Comparison of ENCODE assay signal across 22 mouse cellular contexts in genomic region chr4:129230926-129231325, GRCm38 (mm10). TPM values are rescaled to one million over a fixed set of nuclear protein-coding genes. Genes with fewer than 3 reads are reported as not detected.
DNase-seq lines count a peak whose midpoint lies in the region; ATAC-seq and TF ChIP-seq lines count a peak whose summit lies in the region.
"Had no signal": no experiment of that assay in that cellular context is flagged by ENCODE, and none has a peak within 500 bp of the region (broad histone marks: within the 10 kb centered on the region; RNA-seq: fewer than 3 reads in every experiment).

No protein-coding gene starts in this region.

- TF ChIP-seq EP300 in liver, postnatal 0 days (IDR thresholded peaks at IDR 0.05; ENCODE audit: low read depth), result no peak
- no peak for TF ChIP-seq EP300 in stomach, postnatal 0 days (optimal IDR thresholded peaks at IDR 0.05)

- no peak for DNase-seq in embryonic facial prominence, embryonic 10.5 days (ENCODE audit: low spot score)
- no peak for DNase-seq in liver, postnatal 0 days
- DNase-seq in intestine, embryonic 14.5 days (ENCODE audit: low spot score), result no peak
- no peak for DNase-seq in stomach, postnatal 0 days (ENCODE audit: low spot score)
- DNase-seq in Muller cell, postnatal 12 days (ENCODE audit: inconsistent ontology term), result no peak
- no peak for DNase-seq in heart, adult 8-10 months (ENCODE audit: low spot score)
- DNase-seq: heart, postnatal 4 days; lung, adult 2 months; midbrain, embryonic 14.5 days; retina, postnatal 1 day; right cerebral cortex, postnatal 4 days had no signal

- H3K9ac ChIP-seq in embryonic facial prominence, embryonic 15.5 days, result no peak overlapping the region
- no peak overlapping the region for H3K9ac ChIP-seq in liver, embryonic 12.5 days
- H3K9ac ChIP-seq in liver, postnatal 0 days (replicated peaks), result no peak overlapping the region
- H3K9ac ChIP-seq in intestine, embryonic 14.5 days (ENCODE audit: low read length), result no peak overlapping the region
- H3K9ac ChIP-seq in stomach, postnatal 0 days (ENCODE audit: low read length), result 0 out of 2 replicates have a peak overlapping the region, but pooled peaks have one; percentile 27
- H3K9ac ChIP-seq: forebrain, embryonic 13.5 days; heart, embryonic 13.5 days; limb, embryonic 13.5 days had no signal

- H3K9me3 ChIP-seq in embryonic facial prominence, embryonic 15.5 days (replicated peaks), result no peaks in the 10 kb centered on the region
- H3K9me3 ChIP-seq in embryonic facial prominence, embryonic 10.5 days, result no peaks in the 10 kb centered on the region
- no peaks in the 10 kb centered on the region for H3K9me3 ChIP-seq in liver, embryonic 12.5 days (replicated peaks)
- H3K9me3 ChIP-seq in liver, postnatal 0 days (ENCODE audit: low read length), result no peaks in the 10 kb centered on the region
- H3K9me3 ChIP-seq in intestine, embryonic 14.5 days (ENCODE audit: control insufficient read depth, low read length), result no peaks in the 10 kb centered on the region
- H3K9me3 ChIP-seq in stomach, postnatal 0 days (ENCODE audit: control insufficient read depth, low read length), result no peaks in the 10 kb centered on the region
- H3K9me3 ChIP-seq: forebrain, embryonic 13.5 days; heart, embryonic 13.5 days; limb, embryonic 13.5 days had no signal

- H3K27ac ChIP-seq in embryonic facial prominence, embryonic 15.5 days (replicated peaks), result peak overlapping the region; percentile 82; the same call in 1 of the 2 replicates
- H3K27ac ChIP-seq in embryonic facial prominence, embryonic 10.5 days (replicated peaks), result no peak overlapping the region
- H3K27ac ChIP-seq in liver, embryonic 12.5 days, result no peak overlapping the region
- H3K27ac ChIP-seq in liver, postnatal 0 days (ENCODE audit: low read depth), result no peak overlapping the region
- peak overlapping the region; percentile 78 for H3K27ac ChIP-seq in intestine, embryonic 14.5 days (ENCODE audit: low read depth)
- peak overlapping the region; percentile 92 for H3K27ac ChIP-seq in stomach, postnatal 0 days (replicated peaks)
- H3K27ac ChIP-seq: forebrain, embryonic 13.5 days; heart, embryonic 13.5 days; macrophage had no signal

- peak overlapping the region; percentile 15; the same call in 1 of the 2 replicates for H3K4me2 ChIP-seq in embryonic facial prominence, embryonic 15.5 days (replicated peaks)
- peak overlapping the region; percentile 32; the same call in 1 of the 2 replicates for H3K4me2 ChIP-seq in liver, embryonic 12.5 days
- no peak overlapping the region for H3K4me2 ChIP-seq in liver, postnatal 0 days (ENCODE audit: low read depth, low read length)
- H3K4me2 ChIP-seq in intestine, embryonic 14.5 days (ENCODE audit: low read length), result no peak overlapping the region
- no peak overlapping the region for H3K4me2 ChIP-seq in stomach, postnatal 0 days (replicated peaks; ENCODE audit: low read depth)
- H3K4me2 ChIP-seq: forebrain, embryonic 13.5 days; heart, embryonic 13.5 days; limb, embryonic 13.5 days had no signal

- no peaks in the 10 kb centered on the region for H3K27me3 ChIP-seq in embryonic facial prominence, embryonic 15.5 days
- H3K27me3 ChIP-seq in embryonic facial prominence, embryonic 10.5 days (replicated peaks; ENCODE audit: low read depth, poor library complexity, severe bottlenecking), result peaks cover 37% of the 10 kb centered on the region
- peaks cover 73% of the 10 kb centered on the region for H3K27me3 ChIP-seq in liver, embryonic 12.5 days (replicated peaks)
- H3K27me3 ChIP-seq in liver, postnatal 0 days (ENCODE audit: insufficient read depth, low read length), result peaks cover 2% of the 10 kb centered on the region; the same call in 1 of the 2 replicates
- H3K27me3 ChIP-seq in intestine, embryonic 14.5 days (replicated peaks; ENCODE audit: control insufficient read depth, insufficient read depth, low read length), result no peaks in the 10 kb centered on the region
- H3K27me3 ChIP-seq in stomach, postnatal 0 days (ENCODE audit: control insufficient read depth, insufficient read depth, low read length), result no peaks in the 10 kb centered on the region
- H3K27me3 ChIP-seq: forebrain, embryonic 13.5 days; Patski had no signal

- no peak for TF ChIP-seq CTCF in liver, postnatal 0 days (IDR thresholded peaks at IDR 0.05; ENCODE audit: low read depth)
- TF ChIP-seq CTCF in stomach, postnatal 0 days (IDR thresholded peaks at IDR 0.05; ENCODE audit: low read depth), result no peak

- ATAC-seq in embryonic facial prominence, embryonic 15.5 days (ENCODE audit: insufficient number of reproducible peaks, low FRiP score, low TSS enrichment, low read depth), result no peak
- ATAC-seq in liver, embryonic 12.5 days, result no peak
- no peak for ATAC-seq in liver, postnatal 0 days
- ATAC-seq in intestine, embryonic 14.5 days (replicated peaks; ENCODE audit: low FRiP score, low TSS enrichment, low read depth), result 0 out of 2 replicates have a peak, but pooled peaks have one; percentile 18
- ATAC-seq in stomach, postnatal 0 days (ENCODE audit: low FRiP score, low TSS enrichment), result no peak
- ATAC-seq: CD4-positive, CD25-positive, alpha-beta regulatory T cell, adult 4 months; forebrain, embryonic 13.5 days; hindbrain, embryonic 16.5 days; Patski had no signal

- no peaks in the 10 kb centered on the region for H3K36me3 ChIP-seq in embryonic facial prominence, embryonic 15.5 days
- H3K36me3 ChIP-seq in embryonic facial prominence, embryonic 10.5 days (replicated peaks), result no peaks in the 10 kb centered on the region; the same call in 1 of the 2 replicates
- no peaks in the 10 kb centered on the region for H3K36me3 ChIP-seq in liver, embryonic 12.5 days
- H3K36me3 ChIP-seq in liver, postnatal 0 days (replicated peaks; ENCODE audit: insufficient read depth, low read length), result no peaks in the 10 kb centered on the region
- H3K36me3 ChIP-seq in intestine, embryonic 14.5 days (ENCODE audit: control insufficient read depth, insufficient read depth, low read length), result no peaks in the 10 kb centered on the region
- H3K36me3 ChIP-seq in stomach, postnatal 0 days (ENCODE audit: control insufficient read depth, insufficient read depth, low read length), result no peaks in the 10 kb centered on the region
- H3K36me3 ChIP-seq: heart, embryonic 13.5 days had no signal

- peaks cover 58% of the 10 kb centered on the region for H3K4me1 ChIP-seq in embryonic facial prominence, embryonic 15.5 days
- H3K4me1 ChIP-seq in embryonic facial prominence, embryonic 10.5 days, result peaks cover 57% of the 10 kb centered on the region
- H3K4me1 ChIP-seq in liver, embryonic 12.5 days, result peaks cover 63% of the 10 kb centered on the region
- peaks cover 35% of the 10 kb centered on the region for H3K4me1 ChIP-seq in liver, postnatal 0 days (ENCODE audit: insufficient read depth)
- H3K4me1 ChIP-seq in intestine, embryonic 14.5 days (replicated peaks; ENCODE audit: control insufficient read depth, insufficient read depth, low read length), result peaks cover 21% of the 10 kb centered on the region
- H3K4me1 ChIP-seq in stomach, postnatal 0 days (replicated peaks; ENCODE audit: control insufficient read depth, insufficient read depth), result peaks cover 18% of the 10 kb centered on the region

- WGBS in embryonic facial prominence, embryonic 15.5 days, result 51% methylated on average over 8 of the region's 8 CpGs
- WGBS in embryonic facial prominence, embryonic 10.5 days, result 59% methylated on average over 8 of the region's 8 CpGs
- WGBS in liver, embryonic 12.5 days (ENCODE audit: insufficient replicate concordance), result 44% methylated on average over 8 of the region's 8 CpGs
- 63% methylated on average over 8 of the region's 8 CpGs for WGBS in liver, postnatal 0 days (ENCODE audit: insufficient replicate concordance)
- 61% methylated on average over 8 of the region's 8 CpGs for WGBS in intestine, embryonic 14.5 days
- 52% methylated on average over 8 of the region's 8 CpGs for WGBS in stomach, postnatal 0 days

- H3K4me3 ChIP-seq in embryonic facial prominence, embryonic 15.5 days (replicated peaks), result no peak overlapping the region
- no peak overlapping the region for H3K4me3 ChIP-seq in embryonic facial prominence, embryonic 10.5 days
- no peak overlapping the region for H3K4me3 ChIP-seq in liver, embryonic 12.5 days
- H3K4me3 ChIP-seq in liver, postnatal 0 days (ENCODE audit: low read depth, low read length), result no peak overlapping the region
- H3K4me3 ChIP-seq in intestine, embryonic 14.5 days (ENCODE audit: low read depth, low read length), result no peak overlapping the region
- no peak overlapping the region for H3K4me3 ChIP-seq in stomach, postnatal 0 days (ENCODE audit: low read depth, low read length)
- H3K4me3 ChIP-seq: forebrain, embryonic 13.5 days; heart, embryonic 13.5 days; limb, embryonic 13.5 days had no signal

RNA-seq across cellular contexts. Expression of gene C77080, which starts 30.3 kb away (rescaled TPM):
- 8.9 and 10.0 TPM in 2 replicates for polyA plus RNA-seq in embryonic facial prominence, embryonic 15.5 days (2015; fragmentation: Nextera tagmentation; extraction: Ambion mirVana)
- 3.3 and 3.5 TPM in 2 replicates for polyA plus RNA-seq in embryonic facial prominence, embryonic 10.5 days (2016; fragmentation: Nextera tagmentation; extraction: Ambion mirVana)
- polyA plus RNA-seq in liver, embryonic 12.5 days (2016; fragmentation: Nextera tagmentation; extraction: Ambion mirVana), result 0.72 and 0.92 TPM in 2 replicates
- 1.4 and 1.8 TPM in 2 replicates for polyA plus RNA-seq in liver, postnatal 0 days (2015; fragmentation: Nextera tagmentation; extraction: Ambion mirVana)
- 7.2 and 7.4 TPM in 2 replicates for polyA plus RNA-seq in intestine, embryonic 14.5 days (2014; fragmentation: Nextera tagmentation; extraction: Ambion mirVana)
- polyA plus RNA-seq in stomach, postnatal 0 days (2015; fragmentation: Nextera tagmentation; extraction: Ambion mirVana), result 9.6 and 10.3 TPM in 2 replicates
- total RNA-seq in heart, adult 8-10 months (2022), result 1 to 10 TPM; 2.8 to 4.0 (median 3.2) TPM
- total RNA-seq: neutrophil, adult 5-6 weeks had no signal

RNA-seq across cellular contexts. Expression of gene Yars, which starts 41.4 kb away (rescaled TPM):
- polyA plus RNA-seq in embryonic facial prominence, embryonic 15.5 days (2015; fragmentation: Nextera tagmentation; extraction: Ambion mirVana), result 75.5 and 83.2 TPM in 2 replicates
- polyA plus RNA-seq in embryonic facial prominence, embryonic 10.5 days (2016; fragmentation: Nextera tagmentation; extraction: Ambion mirVana), result 96.0 and 105 TPM in 2 replicates
- polyA plus RNA-seq in liver, embryonic 12.5 days (2016; fragmentation: Nextera tagmentation; extraction: Ambion mirVana), result 92.4 and 92.9 TPM in 2 replicates
- 23.0 and 25.7 TPM in 2 replicates for polyA plus RNA-seq in liver, postnatal 0 days (2015; fragmentation: Nextera tagmentation; extraction: Ambion mirVana)
- 92.9 and 97.2 TPM in 2 replicates for polyA plus RNA-seq in intestine, embryonic 14.5 days (2014; fragmentation: Nextera tagmentation; extraction: Ambion mirVana)
- polyA plus RNA-seq in stomach, postnatal 0 days (2015; fragmentation: Nextera tagmentation; extraction: Ambion mirVana), result 41.3 and 44.2 TPM in 2 replicates
- 10 to 100 TPM; 24.9 to 35.0 (median 29.2) TPM for total RNA-seq in heart, adult 8-10 months (2022)

RNA-seq across cellular contexts. Expression of gene S100pbp, which starts 41.4 kb away (rescaled TPM):
- polyA plus RNA-seq in embryonic facial prominence, embryonic 15.5 days (2015; fragmentation: Nextera tagmentation; extraction: Ambion mirVana), result 17.8 and 18.5 TPM in 2 replicates
- polyA plus RNA-seq in embryonic facial prominence, embryonic 10.5 days (2016; fragmentation: Nextera tagmentation; extraction: Ambion mirVana), result 29.5 and 29.8 TPM in 2 replicates
- 10.9 and 12.1 TPM in 2 replicates for polyA plus RNA-seq in liver, embryonic 12.5 days (2016; fragmentation: Nextera tagmentation; extraction: Ambion mirVana)
- 3.5 and 3.6 TPM in 2 replicates for polyA plus RNA-seq in liver, postnatal 0 days (2015; fragmentation: Nextera tagmentation; extraction: Ambion mirVana)
- 14.6 and 19.5 TPM in 2 replicates for polyA plus RNA-seq in intestine, embryonic 14.5 days (2014; fragmentation: Nextera tagmentation; extraction: Ambion mirVana)
- 3.7 and 4.5 TPM in 2 replicates for polyA plus RNA-seq in stomach, postnatal 0 days (2015; fragmentation: Nextera tagmentation; extraction: Ambion mirVana)
- 10 to 100 TPM in 3 of 4 experiments, 1 to 10 TPM in 1; 8.2 to 15.2 (median 12.1) TPM for total RNA-seq in heart, adult 8-10 months (2022)

RNA-seq across cellular contexts. Expression of gene Sync, which starts 56.5 kb away (rescaled TPM):
- 4.9 and 6.9 TPM in 2 replicates for polyA plus RNA-seq in embryonic facial prominence, embryonic 15.5 days (2015; fragmentation: Nextera tagmentation; extraction: Ambion mirVana)
- polyA plus RNA-seq in embryonic facial prominence, embryonic 10.5 days (2016; fragmentation: Nextera tagmentation; extraction: Ambion mirVana), result 0.48 and 0.71 TPM in 2 replicates
- 0.13 and 0.24 TPM in 2 replicates for polyA plus RNA-seq in liver, embryonic 12.5 days (2016; fragmentation: Nextera tagmentation; extraction: Ambion mirVana)
- polyA plus RNA-seq in liver, postnatal 0 days (2015; fragmentation: Nextera tagmentation; extraction: Ambion mirVana), result 0.15 TPM in 1 of 2 replicates, not detected in the other
- polyA plus RNA-seq in intestine, embryonic 14.5 days (2014; fragmentation: Nextera tagmentation; extraction: Ambion mirVana), result 1.3 and 2.1 TPM in 2 replicates
- polyA plus RNA-seq in stomach, postnatal 0 days (2015; fragmentation: Nextera tagmentation; extraction: Ambion mirVana), result 2.9 and 3.2 TPM in 2 replicates
- total RNA-seq in heart, adult 8-10 months (2022), result 10 to 100 TPM; 19.5 to 31.7 (median 25.4) TPM
- total RNA-seq: granulocyte monocyte progenitor cell, adult 5-6 weeks had no signal

Comparison
In these comparisons a context has a peak if more than half of its experiments do, and no peak if none do; other contexts are left out.
1. H3K27ac ChIP-seq: peak in embryonic facial prominence, embryonic 15.5 days (single experiment), intestine, embryonic 14.5 days (single experiment) and stomach, postnatal 0 days (single experiment); none in embryonic facial prominence, embryonic 10.5 days (single experiment), liver, embryonic 12.5 days (single experiment) and liver, postnatal 0 days (single experiment).
2. H3K4me2 ChIP-seq: peak in embryonic facial prominence, embryonic 15.5 days (single experiment) and liver, embryonic 12.5 days (single experiment); none in liver, postnatal 0 days (single experiment), intestine, embryonic 14.5 days (single experiment) and stomach, postnatal 0 days (single experiment).